Mouse (Mus musculus) stomach, embryonic 16.5 days (tissue): ENCODE measurements around the gene Slc30a2. TPM values are rescaled to one million over a fixed set of nuclear protein-coding genes. Genes with fewer than 3 reads are reported as not detected.

Source experiments
- ATAC-seq: fragments of 200-750 bp; cut with Nextera tagmentation; 2 replicates; pipeline ENCODE4 v1.8.0; 2017; ENCODE audit warnings: moderate number of reproducible peaks, moderate TSS enrichment; ENCODE audit not compliant: insufficient read depth, low FRiP score
- H3K27ac ChIP-seq: fragments of 300-500 bp; sonication (generic); 2 replicates; pipeline ENCODE4 v1.5.1; 2014; ENCODE audit warnings: low read length
- H3K27me3 ChIP-seq: fragments of 300-500 bp; sonication (generic); 2 replicates; pipeline ENCODE4 v1.6.1; 2014; ENCODE audit warnings: low read length, control low read depth, mixed read lengths; ENCODE audit not compliant: control insufficient read depth, insufficient read depth
- H3K36me3 ChIP-seq: fragments of 300-500 bp; sonication (generic); 2 replicates; pipeline ENCODE4 v1.6.1; 2014; ENCODE audit warnings: low read length; ENCODE audit not compliant: control insufficient read depth, insufficient read depth
- H3K4me1 ChIP-seq: fragments of 300-500 bp; sonication (generic); 2 replicates; pipeline ENCODE4 v1.6.1; 2014; ENCODE audit warnings: low read length, control low read depth, mixed read lengths; ENCODE audit not compliant: control insufficient read depth, insufficient read depth
- H3K4me2 ChIP-seq: fragments of 300-500 bp; sonication (generic); 2 replicates; pipeline ENCODE4 v1.6.1; 2014; ENCODE audit warnings: low read depth, low read length, mixed read lengths
- H3K4me3 ChIP-seq: fragments of 300-500 bp; sonication (generic); replicated peaks from 2 replicates; pipeline ENCODE4 v1.5.1; 2014; ENCODE audit warnings: mild to moderate bottlenecking, low read length
- H3K9ac ChIP-seq: fragments of 300-500 bp; sonication (generic); 2 replicates; pipeline ENCODE4 v1.6.1; 2014; ENCODE audit warnings: low read length
- H3K9me3 ChIP-seq: fragments of 300-500 bp; sonication (generic); replicated peaks from 2 replicates; pipeline ENCODE4 v1.6.1; 2016; ENCODE audit warnings: low read length, control low read depth; ENCODE audit not compliant: control insufficient read depth
- WGBS: fragments of 180-500 bp; shearing (Covaris S2); extraction: QIAGEN DNeasy Blood & Tissue Kit; methylation state at CpG from one replicate; pipeline ENCODE4 v1.1.7; 2014; 5-methylcytosine and 5-hydroxymethylcytosine counted together
- polyA plus RNA-seq: library from polyadenylated mRNA; unstranded; fragments of >200 nt; fragmentation: Nextera tagmentation; extraction: Ambion mirVana; gene quantifications from 2 replicates; pipeline ENCODE4 v1.2.1, GENCODE M21; 2015

Slc30a2 gene
- polyA plus RNA-seq, 1 experiment from 2014 or later, result 1.1 TPM

DNA sequence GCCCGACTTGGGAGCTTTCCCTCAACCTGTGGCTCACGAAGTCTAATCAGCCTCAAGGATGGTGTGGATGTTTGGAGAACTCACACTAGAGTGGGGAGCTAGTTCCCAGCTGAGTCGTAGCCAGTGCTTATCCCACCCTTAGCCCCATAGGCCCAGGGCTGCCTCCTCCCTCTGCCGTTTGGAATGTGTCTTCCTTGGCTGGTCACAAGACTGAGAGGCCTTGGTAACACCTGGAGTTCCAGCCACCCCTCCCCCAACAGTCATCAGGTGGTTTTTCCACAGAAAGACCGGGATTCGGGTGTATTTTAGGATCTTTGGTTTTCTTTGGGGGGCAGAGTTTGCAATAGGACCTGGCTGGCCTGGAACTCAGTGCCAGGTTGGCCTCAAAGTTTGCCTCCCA, 7.7 kb downstream of the Slc30a2 start:
- Histone ChIP-seq H3K27me3 (peaks cover 5% of the 10 kb centered on the region), H3K4me3 (no peak overlapping the region), H3K36me3 (no peaks in the 10 kb centered on the region), H3K9ac (no peak overlapping the region), H3K4me1 (no peaks in the 10 kb centered on the region; the same call in 1 of the 2 replicates), H3K27ac (no peak overlapping the region), H3K9me3 (no peaks in the 10 kb centered on the region), H3K4me2 (no peak overlapping the region)
- ATAC-seq, result no peak
- 82% methylated on average over 6 of the region's 6 CpGs for WGBS

DNA sequence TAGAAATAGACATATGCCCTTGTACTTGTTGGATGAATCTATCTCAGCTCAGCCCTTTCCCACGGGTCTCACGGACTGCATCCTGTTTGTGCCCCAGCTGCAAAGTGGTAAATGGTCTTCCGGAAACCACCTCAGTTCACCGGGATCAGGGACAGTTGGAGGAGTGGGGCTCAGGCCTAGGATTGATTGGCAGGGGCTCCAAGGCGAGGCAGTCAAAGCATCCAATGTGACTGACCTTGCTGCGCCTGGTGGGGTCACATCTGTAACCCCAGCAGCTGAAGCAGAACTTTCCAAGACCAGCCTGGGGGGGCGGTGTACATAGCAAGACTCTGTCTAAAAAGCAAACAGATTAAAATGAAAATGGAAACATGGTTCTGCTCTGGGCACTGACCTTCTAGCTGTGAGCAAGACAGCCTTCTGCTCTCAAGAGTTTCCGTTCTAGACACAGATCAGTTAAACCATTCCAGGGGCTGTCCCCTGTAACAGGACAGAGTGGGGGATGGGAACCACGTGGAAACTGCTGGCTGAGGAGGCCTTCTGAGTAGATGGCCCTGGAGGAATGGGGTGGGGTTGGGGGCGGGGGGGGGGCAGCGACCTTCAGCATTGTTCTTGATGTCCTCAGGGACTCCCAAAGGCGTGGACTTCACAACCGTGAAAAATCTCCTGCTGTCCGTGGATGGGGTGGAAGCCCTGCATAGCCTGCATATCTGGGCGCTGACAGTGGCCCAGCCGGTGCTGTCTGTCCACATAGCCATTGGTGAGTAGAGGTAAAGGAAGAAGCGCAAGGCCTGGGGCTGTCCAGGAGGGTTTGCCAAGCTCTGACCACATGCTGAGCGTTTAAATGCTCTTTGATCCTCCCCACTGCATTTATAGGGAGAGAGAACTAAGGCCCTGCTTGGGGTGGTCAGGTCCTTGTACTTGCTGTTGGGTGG, 8.6 kb downstream of the Slc30a2 start:
- H3K4me2 ChIP-seq, result no peak overlapping the region
- no peaks in the 10 kb centered on the region for H3K27me3 ChIP-seq
- H3K9me3 ChIP-seq, result no peaks in the 10 kb centered on the region
- no peak for ATAC-seq
- H3K4me3 ChIP-seq, result no peak overlapping the region
- H3K27ac ChIP-seq, result no peak overlapping the region
- 44% methylated on average over 18 of the region's 18 CpGs for WGBS
- no peak overlapping the region for H3K9ac ChIP-seq
- H3K36me3 ChIP-seq, result no peaks in the 10 kb centered on the region
- peaks cover 2% of the 10 kb centered on the region; the same call in 1 of the 2 replicates for H3K4me1 ChIP-seq

DNA sequence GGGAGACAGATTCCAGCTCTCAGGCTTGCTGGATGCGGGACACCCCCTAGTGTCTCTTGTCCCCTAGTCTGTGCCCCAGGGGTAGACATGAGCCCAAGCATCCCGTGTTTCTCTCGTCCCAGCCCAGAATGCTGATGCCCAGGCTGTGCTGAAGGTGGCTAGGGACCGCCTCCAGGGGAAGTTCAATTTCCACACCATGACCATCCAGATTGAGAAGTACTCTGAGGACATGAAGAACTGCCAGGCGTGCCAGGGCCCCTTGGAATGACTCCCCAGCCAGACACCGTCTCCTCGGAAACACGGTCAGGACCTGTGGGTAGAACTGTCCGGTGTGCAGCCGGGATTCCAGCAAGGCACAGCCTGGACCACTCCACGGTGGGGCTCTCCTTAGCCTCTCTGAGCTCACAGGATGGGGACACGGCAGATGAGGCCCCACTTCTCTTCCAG, 9.3 kb downstream of the Slc30a2 start:
- no peak overlapping the region for H3K27ac ChIP-seq
- no peaks in the 10 kb centered on the region for H3K36me3 ChIP-seq
- H3K4me1 ChIP-seq, result peaks cover 6% of the 10 kb centered on the region
- H3K4me2 ChIP-seq, result no peak overlapping the region
- 77% methylated on average over 12 of the region's 12 CpGs for WGBS
- no peak for ATAC-seq
- H3K27me3 ChIP-seq, result no peaks in the 10 kb centered on the region
- no peak overlapping the region for H3K9ac ChIP-seq
- H3K9me3 ChIP-seq, result no peaks in the 10 kb centered on the region
- H3K4me3 ChIP-seq, result no peak overlapping the region

DNA sequence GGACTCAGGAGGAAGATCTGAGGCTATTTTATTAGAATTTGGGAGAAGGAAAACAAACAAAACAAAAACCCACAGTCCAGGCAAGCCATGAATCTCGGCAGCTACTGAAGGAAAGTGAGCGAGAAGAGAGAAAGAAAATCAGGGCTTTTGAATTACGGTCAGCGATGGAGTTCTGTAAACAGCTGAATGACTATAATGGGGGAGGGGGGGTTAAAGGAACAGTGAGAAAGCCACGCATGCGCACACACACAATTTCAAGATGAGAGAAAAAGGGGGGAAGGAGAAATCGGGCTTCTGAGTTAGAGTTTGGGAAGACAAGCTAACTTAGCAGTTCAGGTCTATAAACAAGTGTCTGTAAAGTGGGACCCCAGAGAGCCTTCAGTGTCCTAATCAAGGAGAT, 9.9 kb downstream of the Slc30a2 start:
- ATAC-seq, result no peak
- no peaks in the 10 kb centered on the region for H3K36me3 ChIP-seq
- no peak overlapping the region for H3K27ac ChIP-seq
- H3K9ac ChIP-seq, result no peak overlapping the region
- H3K4me3 ChIP-seq, result no peak overlapping the region
- H3K27me3 ChIP-seq, result no peaks in the 10 kb centered on the region
- 51% methylated on average over 7 of the region's 7 CpGs for WGBS
- H3K4me2 ChIP-seq, result no peak overlapping the region
- H3K4me1 ChIP-seq, result peaks cover 11% of the 10 kb centered on the region
- no peaks in the 10 kb centered on the region for H3K9me3 ChIP-seq

DNA sequence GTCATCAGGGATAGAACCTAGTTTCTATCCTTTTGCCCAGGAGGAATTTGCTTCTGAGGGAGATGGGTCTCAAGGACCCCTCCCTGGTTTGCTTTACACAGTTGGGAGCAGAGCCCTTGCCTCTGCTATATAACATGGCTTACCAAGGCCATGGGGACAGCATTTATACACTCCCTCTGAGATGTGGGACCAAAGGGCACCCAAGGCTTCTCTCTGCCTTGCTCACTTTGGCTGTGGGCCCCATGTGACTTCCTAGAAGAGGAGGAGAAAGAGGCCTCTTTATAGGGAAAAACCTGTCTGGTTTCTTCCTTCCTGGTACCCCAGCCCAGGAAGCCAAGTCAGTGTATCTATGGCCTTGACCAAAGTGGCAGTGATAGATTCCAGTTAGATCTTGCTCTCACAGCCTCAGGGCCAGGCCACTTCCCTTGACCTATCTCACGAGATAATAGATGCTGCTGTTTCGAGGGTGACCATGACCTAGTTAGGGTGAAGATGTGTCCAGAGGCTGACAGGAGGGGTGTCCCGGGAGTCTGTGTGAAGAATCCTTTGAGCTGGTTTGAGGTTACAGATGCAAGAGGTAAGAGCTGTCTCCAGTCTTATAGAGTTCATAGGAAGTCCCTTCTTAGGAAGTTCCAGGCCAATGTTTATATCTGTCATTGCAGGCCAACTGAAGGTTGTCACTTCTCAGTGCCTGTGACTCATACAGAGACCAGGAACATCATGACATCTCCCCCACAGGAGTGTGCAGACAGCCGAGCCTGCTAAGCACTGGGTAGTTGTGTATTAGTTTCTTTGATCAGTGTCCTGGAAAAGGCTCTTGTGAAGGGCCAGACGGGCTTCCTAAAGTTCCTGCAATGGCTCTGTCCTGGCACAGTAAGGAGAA, 10.8 kb downstream of the Slc30a2 start:
- Histone ChIP-seq H3K27me3 (no peaks in the 10 kb centered on the region), H3K27ac (no peak overlapping the region), H3K36me3 (no peaks in the 10 kb centered on the region), H3K9me3 (no peaks in the 10 kb centered on the region), H3K4me2 (no peak overlapping the region), H3K9ac (no peak overlapping the region), H3K4me3 (no peak overlapping the region), H3K4me1 (peaks cover 11% of the 10 kb centered on the region)
- no peak for ATAC-seq
- WGBS, result 65% methylated on average over 5 of the region's 5 CpGs

DNA sequence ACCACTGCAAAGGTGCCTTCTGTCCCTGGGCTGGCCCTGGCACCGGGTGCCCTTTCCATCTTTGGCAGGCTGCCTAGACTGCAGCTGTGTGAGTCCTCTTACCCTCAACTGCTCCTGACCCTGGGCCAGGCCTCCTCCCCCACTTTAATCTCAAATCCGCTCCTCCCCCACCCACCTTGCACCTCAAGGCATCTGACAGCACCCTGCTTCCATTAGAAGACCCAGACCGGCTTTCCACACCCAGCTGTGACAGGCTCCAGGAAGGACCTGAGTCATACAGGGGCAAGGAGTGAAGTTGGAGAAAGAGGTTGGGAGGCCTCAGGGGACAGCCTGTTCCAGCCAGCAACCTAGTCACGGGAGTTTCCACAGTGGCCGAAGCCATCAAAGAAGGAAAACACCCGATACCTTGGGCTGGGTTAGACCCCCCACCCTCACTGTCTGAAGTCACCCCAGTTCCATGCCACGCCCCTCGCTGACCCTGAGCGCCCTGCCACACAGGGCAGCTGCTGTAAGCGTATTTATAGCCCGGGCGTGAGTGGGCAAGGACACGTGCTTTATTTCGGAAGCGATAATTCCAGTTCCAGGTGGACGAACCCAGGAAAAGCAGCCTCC, 13.0 kb downstream of the Slc30a2 start:
- no peak overlapping the region for H3K4me3 ChIP-seq
- peak overlapping the region; percentile 36; the same call in 1 of the 2 replicates for H3K9ac ChIP-seq

DNA sequence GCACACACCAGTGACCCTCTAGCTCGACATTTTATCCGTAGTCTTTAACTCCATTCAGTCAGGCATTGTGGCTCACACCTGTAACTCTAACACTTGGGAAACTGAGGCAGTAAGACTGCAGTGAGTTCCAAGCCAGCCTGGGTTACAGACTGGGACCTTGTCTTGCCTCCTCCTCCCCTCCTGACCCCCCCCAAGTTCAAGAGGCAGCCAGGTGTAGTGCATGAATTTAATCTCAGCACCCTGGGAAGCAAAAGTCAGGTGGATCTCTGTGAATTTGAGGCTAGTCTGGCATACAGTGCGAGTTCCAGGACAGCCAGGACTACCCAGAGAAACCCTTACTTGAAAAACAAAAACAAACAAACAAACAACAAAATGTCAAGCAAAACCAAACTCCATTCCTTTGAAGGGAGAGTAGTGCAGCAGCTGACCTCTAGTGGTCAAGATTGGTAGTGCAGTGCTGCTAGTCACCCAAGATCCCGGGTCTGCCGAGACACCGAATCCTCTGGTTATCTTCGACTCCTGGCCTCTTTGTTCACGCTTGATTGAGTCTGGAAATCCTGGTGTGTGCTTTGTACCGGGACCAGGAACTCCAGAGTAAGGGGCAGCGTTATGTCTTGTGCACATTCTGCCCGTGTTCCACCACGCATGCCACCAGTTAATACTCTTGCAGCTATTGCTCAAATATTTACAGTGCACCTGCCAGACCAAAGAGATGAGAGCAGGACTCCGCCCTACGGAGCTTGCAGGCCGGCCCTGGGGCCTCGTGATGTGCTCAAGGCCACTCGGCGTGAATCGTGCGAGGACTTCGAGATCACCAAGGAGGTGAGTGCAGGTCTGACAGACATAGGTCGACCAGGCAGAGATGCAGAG, 13.8 kb downstream of the Slc30a2 start:
- peak overlapping the region; percentile 46; the same call in 1 of the 2 replicates for H3K9ac ChIP-seq
- H3K36me3 ChIP-seq, result no peaks in the 10 kb centered on the region
- no peaks in the 10 kb centered on the region for H3K27me3 ChIP-seq
- H3K27ac ChIP-seq, result peak overlapping the region; percentile 73
- peaks cover 11% of the 10 kb centered on the region for H3K4me1 ChIP-seq
- WGBS, result 14% methylated on average over 22 of the region's 22 CpGs
- H3K4me2 ChIP-seq, result peak overlapping the region; percentile 43
- H3K4me3 ChIP-seq, result peak overlapping the region; percentile 14; the same call in 1 of the 2 replicates
- ATAC-seq, result peak; percentile 39; the same call in 1 of the 2 replicates
- H3K9me3 ChIP-seq, result no peaks in the 10 kb centered on the region

More for the DNA sequence above, 13.0 kb downstream of the Slc30a2 start:
- Histone ChIP-seq H3K9me3 (no peaks in the 10 kb centered on the region), H3K4me2 (0 out of 2 replicates have a peak overlapping the region, but pooled peaks have one; percentile 7), H3K36me3 (no peaks in the 10 kb centered on the region), H3K4me1 (peaks cover 11% of the 10 kb centered on the region), H3K27me3 (no peaks in the 10 kb centered on the region), H3K27ac (peak overlapping the region; percentile 73)
- ATAC-seq, result peak; percentile 52
- 39% methylated on average over 16 of the region's 16 CpGs for WGBS

DNA sequence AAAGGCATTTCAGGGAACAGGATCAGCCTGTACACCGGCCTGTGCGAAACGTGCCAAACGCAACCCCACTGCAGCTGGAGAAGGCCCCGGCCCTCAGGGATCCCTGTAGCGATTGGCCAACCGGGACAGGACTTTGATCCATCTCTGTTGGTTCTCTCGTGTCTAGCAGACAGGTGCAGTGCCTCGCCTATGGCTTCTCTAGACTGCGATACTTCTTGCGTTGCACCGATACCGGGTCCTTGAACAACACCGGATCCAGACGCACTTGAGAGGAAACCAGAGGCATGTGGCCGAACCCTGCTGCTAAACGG, 14.4 kb downstream of the Slc30a2 start:
- no peaks in the 10 kb centered on the region for H3K27me3 ChIP-seq
- H3K4me1 ChIP-seq, result peaks cover 11% of the 10 kb centered on the region
- 31% methylated on average over 17 of the region's 17 CpGs for WGBS
- no peaks in the 10 kb centered on the region for H3K36me3 ChIP-seq
- ATAC-seq, result no peak; the same call in 1 of the 2 replicates
- peak overlapping the region; percentile 43 for H3K4me2 ChIP-seq
- H3K9me3 ChIP-seq, result no peaks in the 10 kb centered on the region
- peak overlapping the region; percentile 46; the same call in 1 of the 2 replicates for H3K9ac ChIP-seq
- H3K27ac ChIP-seq, result peak overlapping the region; percentile 52
- no peak overlapping the region for H3K4me3 ChIP-seq
